Mouse (Mus musculus) left cerebral cortex, adult 2 months (tissue): ENCODE data around the gene Pard3b. TPM values are rescaled to one million over a fixed set of nuclear protein-coding genes. Genes with fewer than 3 reads are reported as not detected.

Experiments used
- DNase-seq, 2 experiments: peaks; one replicate each; pipeline ENCODE4 v3.0.0; 2021 to 2022; ENCODE audit warnings: low spot score in 2 of 2, mixed read lengths in 1 of 2; ENCODE audit errors: extremely low spot score in 1 of 2
- H3K27ac ChIP-seq: fragments of 200-600 bp; 2 replicates; pipeline ENCODE4 v1.8.1; 2022
- H3K4me3 ChIP-seq: fragments of 200-600 bp; 2 replicates; pipeline ENCODE4 v1.8.1; 2022
- CTCF ChIP-seq: fragments of 200-600 bp; IDR thresholded peaks from 2 replicates; pipeline ENCODE4 v1.8.1; 2022; ENCODE audit warnings: antibody characterized with exemption, mild to moderate bottlenecking, moderate library complexity
- intact Hi-C: fragments of 180-260 bp; cut with DNase I; formaldehyde crosslinking; loops from one replicate; pipeline ENCODE4 v1.15.1; 2025
- total RNA-seq, 2 experiments: library from RNA; stranded (reverse); gene quantifications; 2 replicates each; pipeline ENCODE4 v1.2.3; 2021

Gene Pard3b
- total RNA-seq, 2 experiments from 2014 or later, result 4.0 to 5.1 TPM

- intact Hi-C loops, result no loop called here
- TF ChIP-seq CTCF, result no peak
- no peak for DNase-seq
- Histone ChIP-seq H3K27ac (no peak overlapping the region), H3K4me3 (no peak overlapping the region)
These were observed 46.7 kb downstream of the Pard3b start for GRCm38 (mm10) chr1:61685221-61685814.

- no peak overlapping the region for H3K27ac ChIP-seq
- TF ChIP-seq CTCF, result no peak
- intact Hi-C loops, result no loop called here
- H3K4me3 ChIP-seq, result no peak overlapping the region
- DNase-seq, result no peak
These were observed 47.3 kb downstream of the Pard3b start for GRCm38 (mm10) chr1:61685921-61686320.

- no peak overlapping the region for H3K4me3 ChIP-seq
- no peak for DNase-seq
- H3K27ac ChIP-seq, result no peak overlapping the region
- intact Hi-C loops, result no loop called here
- TF ChIP-seq CTCF, result no peak
These were observed 49.7 kb downstream of the Pard3b start for GRCm38 (mm10) chr1:61688301-61688700.

GRCm38 (mm10) chr1:61698462-61699218 is 60.0 kb downstream of the Pard3b start:
- no peak for TF ChIP-seq CTCF
- DNase-seq, result no peak
- intact Hi-C loops, result no loop called here
- Histone ChIP-seq H3K4me3 (no peak overlapping the region), H3K27ac (no peak overlapping the region)

- no peak for DNase-seq
- Histone ChIP-seq H3K27ac (no peak overlapping the region), H3K4me3 (no peak overlapping the region)
- no peak for TF ChIP-seq CTCF
- intact Hi-C loops, result no loop called here
These were observed 71.2 kb downstream of the Pard3b start for GRCm38 (mm10) chr1:61709812-61710211.

GRCm38 (mm10) chr1:61711523-61711922 is 72.9 kb downstream of the Pard3b start:
- DNase-seq, result no peak
- intact Hi-C loops, result no loop called here
- H3K27ac ChIP-seq, result no peak overlapping the region
- no peak overlapping the region for H3K4me3 ChIP-seq
- no peak for TF ChIP-seq CTCF

- intact Hi-C loops, result no loop called here
- no peak for TF ChIP-seq CTCF
- Histone ChIP-seq H3K4me3 (no peak overlapping the region), H3K27ac (no peak overlapping the region)
- DNase-seq, result no peak
These were observed 91.0 kb downstream of the Pard3b start for GRCm38 (mm10) chr1:61729654-61730053.

GRCm38 (mm10) chr1:61736550-61736949 is 97.9 kb downstream of the Pard3b start:
- intact Hi-C loops, result no loop called here
- no peak overlapping the region for H3K27ac ChIP-seq

GRCm38 (mm10) chr1:61742831-61743230 is 104.2 kb downstream of the Pard3b start:
- H3K4me3 ChIP-seq, result no peak overlapping the region
- intact Hi-C loops, result no loop called here
- TF ChIP-seq CTCF, result no peak
- H3K27ac ChIP-seq, result no peak overlapping the region
- no peak for DNase-seq

More at GRCm38 (mm10) chr1:61736550-61736949, 97.9 kb downstream of the Pard3b start:
- DNase-seq, result no peak
- no peak for TF ChIP-seq CTCF
- no peak overlapping the region for H3K4me3 ChIP-seq

- intact Hi-C loops, result no loop called here
These were observed 108.9 kb downstream of the Pard3b start for GRCm38 (mm10) chr1:61747481-61747880.

GRCm38 (mm10) chr1:61751008-61751407 is 112.4 kb downstream of the Pard3b start:
- no peak for DNase-seq
- Histone ChIP-seq H3K27ac (no peak overlapping the region), H3K4me3 (no peak overlapping the region)
- TF ChIP-seq CTCF, result no peak
- intact Hi-C loops, result no loop called here

More at GRCm38 (mm10) chr1:61747481-61747880, 108.9 kb downstream of the Pard3b start:
- DNase-seq, result no peak
- Histone ChIP-seq H3K4me3 (no peak overlapping the region), H3K27ac (no peak overlapping the region)
- TF ChIP-seq CTCF, result no peak

- no peak for DNase-seq
- no peak overlapping the region for H3K27ac ChIP-seq
- H3K4me3 ChIP-seq, result no peak overlapping the region
- TF ChIP-seq CTCF, result no peak
- intact Hi-C loops, result no loop called here
These were observed 118.1 kb downstream of the Pard3b start for GRCm38 (mm10) chr1:61756771-61757170.
